Mouse (Mus musculus) heart, postnatal 0 days (tissue): ENCODE results near the gene Zfp592.

ENCODE experiments used
- CTCF ChIP-seq: IDR thresholded peaks from 2 replicates; pipeline ENCODE4 v1.5.1; 2016; ENCODE audit warnings: antibody characterized with exemption, control low read depth, low read depth
- EP300 ChIP-seq: IDR thresholded peaks from 2 replicates; pipeline ENCODE4 v1.6.1; 2016; ENCODE audit warnings: antibody characterized with exemption, low read depth

DNA sequence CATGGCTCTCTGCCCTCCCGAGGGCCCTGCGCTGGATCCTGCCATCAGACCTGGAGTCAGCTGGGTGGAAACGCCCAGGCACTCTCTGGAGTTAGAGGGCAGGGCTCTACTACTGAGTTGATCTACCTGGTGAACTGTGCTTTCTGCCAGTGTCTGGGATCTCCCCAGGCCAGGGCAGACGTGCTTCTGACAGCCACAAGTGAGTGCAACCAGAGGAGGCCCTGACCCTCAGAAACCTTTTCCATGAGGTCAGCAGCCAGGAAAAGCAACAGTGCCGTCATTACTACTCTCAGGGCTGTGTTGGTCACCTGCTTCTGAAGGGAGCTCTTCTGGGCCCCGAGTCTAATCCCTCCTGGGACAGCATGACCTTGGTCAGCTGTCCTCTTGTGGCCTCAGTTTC is 83.5 kb downstream of the Zfp592 start:
- TF ChIP-seq CTCF (no peak), EP300 (peak; percentile 43; the same call in 1 of the 2 replicates)
